Mouse (Mus musculus): Measurements from ENCODE around the gene Farsa. TPM values are rescaled to one million over a fixed set of nuclear protein-coding genes. Genes with fewer than 3 reads are reported as not detected.
"Not testable (repeated sequence)": the region's sequence is repeated elsewhere in the genome, so short reads cannot be mapped to it uniquely, and the experiment has no call there.

The Farsa gene
- polyA plus RNA-seq, 1 experiment from 2014 or later = 104 TPM

GRCm38 (mm10) chr8:84901071-84901470, 44.3 kb downstream of the Farsa start:
- Histone ChIP-seq H3K9me3 (ENCODE audit: control insufficient read depth, low read length) (no peaks in the 10 kb centered on the region), H3K4me1 (ENCODE audit: control insufficient read depth, insufficient read depth, low read length) (0 out of 2 replicates have a peak, but pooled peaks cover 2% of the 10 kb centered on the region), H3K9ac (ENCODE audit: low read length) (no peak overlapping the region), H3K27me3 (ENCODE audit: control insufficient read depth, insufficient read depth, low read length) (peaks cover 9% of the 10 kb centered on the region; the same call in 1 of the 2 replicates), H3K4me2 (ENCODE audit: low read depth) (no peak overlapping the region), H3K27ac (ENCODE audit: low read depth, low read length) (no peak overlapping the region), H3K4me3 (ENCODE audit: low read depth, low read length) (no peak overlapping the region), H3K36me3 (ENCODE audit: control insufficient read depth, insufficient read depth, low read length) (no peaks in the 10 kb centered on the region)
- DNase-seq (ENCODE audit: low spot score) = no peak
- WGBS = 57% methylated on average over 3 of the region's 4 CpGs
- ATAC-seq (ENCODE audit: insufficient read depth, low FRiP score, low TSS enrichment) = no peak

DNA sequence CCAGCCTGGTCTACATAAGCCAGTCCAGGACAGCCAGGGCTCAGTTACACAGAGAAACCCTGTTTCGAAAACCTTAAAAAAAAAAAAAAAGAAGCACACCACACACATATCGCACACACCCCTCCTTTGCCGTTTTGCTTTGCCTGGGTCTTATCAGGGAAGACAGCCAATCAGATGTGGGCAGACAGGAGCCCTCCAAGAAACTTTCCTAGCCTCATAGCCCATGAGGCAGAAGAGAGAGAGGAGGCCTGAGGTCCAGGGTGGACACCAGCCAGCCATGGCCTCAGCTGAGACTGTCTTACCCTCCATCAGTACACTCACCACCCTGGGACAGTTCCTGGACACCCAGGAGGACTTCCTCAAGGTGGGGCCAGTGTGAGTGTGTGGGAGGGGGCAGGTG, 45.0 kb downstream of the Farsa start, which contains the start of gene Klf1:
Gene Klf1 (plus strand): TSS at position 177 of the 400 bp plus-strand sequence.
- Histone ChIP-seq H3K9ac (ENCODE audit: low read length) (peak within 1 kb of the TSS; percentile 52), H3K4me2 (ENCODE audit: low read depth) (peak within 1 kb of the TSS; percentile 71), H3K36me3 (ENCODE audit: control insufficient read depth, insufficient read depth, low read length) (no peaks in the 10 kb centered on the region), H3K27me3 (ENCODE audit: control insufficient read depth, insufficient read depth, low read length) (peaks cover 9% of the 10 kb centered on the region; the same call in 1 of the 2 replicates), H3K4me1 (ENCODE audit: control insufficient read depth, insufficient read depth, low read length) (0 out of 2 replicates have a peak, but pooled peaks cover 2% of the 10 kb centered on the region), H3K9me3 (ENCODE audit: control insufficient read depth, low read length) (no peaks in the 10 kb centered on the region), H3K4me3 (ENCODE audit: low read depth, low read length) (peak within 1 kb of the TSS; percentile 44), H3K27ac (ENCODE audit: low read depth, low read length) (no peak within 1 kb of the TSS)
- WGBS = 76% methylated on average over 3 of the region's 3 CpGs
- no peak for ATAC-seq (ENCODE audit: insufficient read depth, low FRiP score, low TSS enrichment)
- DNase-seq (ENCODE audit: low spot score) = no peak

DNA sequence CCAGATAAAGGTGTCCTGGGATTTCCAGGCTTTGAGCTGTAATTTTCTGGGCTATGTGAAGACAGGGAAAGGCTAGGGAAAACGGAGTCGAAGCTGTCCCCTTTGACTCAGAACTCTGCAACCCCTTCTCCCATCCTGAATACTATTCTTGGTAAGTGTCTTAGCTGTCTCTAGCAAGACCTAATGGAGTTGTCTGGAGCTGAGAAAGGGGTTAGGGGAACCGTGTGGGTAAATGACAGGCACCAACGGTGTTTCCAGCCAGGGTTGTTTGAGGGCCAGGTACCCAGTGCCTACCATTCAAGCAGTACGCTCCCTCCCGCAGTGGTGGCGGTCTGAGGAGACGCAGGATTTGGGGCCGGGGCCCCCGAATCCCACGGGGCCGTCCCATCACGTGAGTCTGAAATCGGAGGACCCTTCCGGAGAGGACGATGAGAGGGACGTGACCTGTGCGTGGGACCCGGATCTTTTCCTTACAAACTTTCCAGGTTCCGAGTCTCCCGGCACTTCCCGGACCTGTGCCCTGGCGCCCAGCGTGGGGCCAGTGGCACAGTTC, 45.7 kb downstream of the Farsa start:
- H3K36me3 ChIP-seq (ENCODE audit: control insufficient read depth, insufficient read depth, low read length) = no peaks in the 10 kb centered on the region
- 0 out of 2 replicates have a peak, but pooled peaks cover 2% of the 10 kb centered on the region for H3K4me1 ChIP-seq (ENCODE audit: control insufficient read depth, insufficient read depth, low read length)
- no peaks in the 10 kb centered on the region for H3K9me3 ChIP-seq (ENCODE audit: control insufficient read depth, low read length)
- H3K4me2 ChIP-seq (ENCODE audit: low read depth) = peak overlapping the region; percentile 71
- H3K27ac ChIP-seq (ENCODE audit: low read depth, low read length) = no peak overlapping the region
- H3K4me3 ChIP-seq (ENCODE audit: low read depth, low read length) = peak overlapping the region; percentile 44
- peaks cover 9% of the 10 kb centered on the region; the same call in 1 of the 2 replicates for H3K27me3 ChIP-seq (ENCODE audit: control insufficient read depth, insufficient read depth, low read length)
- ATAC-seq (ENCODE audit: insufficient read depth, low FRiP score, low TSS enrichment) = no peak; the same call in 1 of the 2 replicates
- peak; percentile 46 for DNase-seq (ENCODE audit: low spot score)
- WGBS = 3% methylated on average over 24 of the region's 24 CpGs
- peak overlapping the region; percentile 52 for H3K9ac ChIP-seq (ENCODE audit: low read length)

GRCm38 (mm10) chr8:84902920-84903661, 46.3 kb downstream of the Farsa start:
- Histone ChIP-seq H3K36me3 (ENCODE audit: control insufficient read depth, insufficient read depth, low read length) (no peaks in the 10 kb centered on the region), H3K27me3 (ENCODE audit: control insufficient read depth, insufficient read depth, low read length) (peaks cover 9% of the 10 kb centered on the region; the same call in 1 of the 2 replicates), H3K9ac (ENCODE audit: low read length) (peak overlapping the region; percentile 52), H3K4me3 (ENCODE audit: low read depth, low read length) (peak overlapping the region; percentile 44), H3K27ac (ENCODE audit: low read depth, low read length) (no peak overlapping the region), H3K4me1 (ENCODE audit: control insufficient read depth, insufficient read depth, low read length) (0 out of 2 replicates have a peak, but pooled peaks cover 2% of the 10 kb centered on the region), H3K4me2 (ENCODE audit: low read depth) (peak overlapping the region; percentile 71), H3K9me3 (ENCODE audit: control insufficient read depth, low read length) (no peaks in the 10 kb centered on the region)
- under 1% methylated on average over 67 of the region's 68 CpGs for WGBS
- DNase-seq (ENCODE audit: low spot score) = peak; percentile 93
- peak; percentile 82 for ATAC-seq (ENCODE audit: insufficient read depth, low FRiP score, low TSS enrichment)

DNA sequence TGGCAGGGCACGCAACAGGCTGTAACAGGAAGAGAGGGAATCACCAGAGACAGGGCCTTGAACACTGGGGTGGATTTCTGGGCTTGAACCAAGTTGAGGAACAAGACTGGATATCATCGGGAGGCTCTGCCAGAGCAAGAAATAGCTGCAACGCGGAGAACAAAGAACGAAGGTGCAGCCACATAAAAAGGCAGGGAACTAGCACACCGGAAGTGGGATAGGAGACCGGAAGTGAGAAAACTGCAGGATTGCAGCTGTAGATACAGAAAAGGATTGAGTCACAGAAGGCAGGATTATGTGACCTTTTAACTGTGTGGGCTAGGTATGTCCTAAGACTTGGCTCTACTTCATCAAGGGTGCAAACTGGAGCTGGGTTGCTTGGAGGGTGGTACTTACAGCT, 47.6 kb downstream of the Farsa start:
- H3K27ac ChIP-seq (ENCODE audit: low read depth, low read length) = no peak overlapping the region
- DNase-seq (ENCODE audit: low spot score) (no peak), ATAC-seq (ENCODE audit: insufficient read depth, low FRiP score, low TSS enrichment) (no peak)
- no peak overlapping the region for H3K4me2 ChIP-seq (ENCODE audit: low read depth)
- no peak overlapping the region for H3K4me3 ChIP-seq (ENCODE audit: low read depth, low read length)
- H3K27me3 ChIP-seq (ENCODE audit: control insufficient read depth, insufficient read depth, low read length) = peaks cover 13% of the 10 kb centered on the region
- no peak overlapping the region for H3K9ac ChIP-seq (ENCODE audit: low read length)
- H3K4me1 ChIP-seq (ENCODE audit: control insufficient read depth, insufficient read depth, low read length) = 0 out of 2 replicates have a peak, but pooled peaks cover 2% of the 10 kb centered on the region
- H3K36me3 ChIP-seq (ENCODE audit: control insufficient read depth, insufficient read depth, low read length) = no peaks in the 10 kb centered on the region
- no peaks in the 10 kb centered on the region for H3K9me3 ChIP-seq (ENCODE audit: control insufficient read depth, low read length)
- WGBS = 91% methylated on average over 7 of the region's 7 CpGs

DNA sequence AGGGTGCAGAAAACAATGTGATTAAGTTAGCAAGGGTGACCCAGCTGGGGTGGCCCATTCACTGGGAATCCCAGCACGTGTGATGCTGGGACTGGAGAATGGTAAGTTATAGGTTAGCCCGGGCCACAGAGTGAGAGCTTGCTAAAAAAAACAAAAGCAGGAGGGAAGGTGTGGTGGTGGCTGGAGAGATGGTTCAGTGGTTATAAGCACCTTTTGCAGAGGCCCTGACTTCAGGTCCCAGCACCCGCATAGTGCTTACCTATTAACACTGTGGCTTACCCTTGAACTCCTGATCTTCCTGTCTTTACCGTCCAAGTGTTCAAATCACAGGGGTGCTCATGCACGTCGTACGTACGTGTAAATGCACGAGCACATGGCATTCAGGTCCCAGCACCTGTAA, 50.2 kb downstream of the Farsa start:
- no peak overlapping the region for H3K4me3 ChIP-seq (ENCODE audit: low read depth, low read length)
- no peak overlapping the region for H3K9ac ChIP-seq (ENCODE audit: low read length)
- no peaks in the 10 kb centered on the region for H3K36me3 ChIP-seq (ENCODE audit: control insufficient read depth, insufficient read depth, low read length)
- DNase-seq (ENCODE audit: low spot score) (no peak), ATAC-seq (ENCODE audit: insufficient read depth, low FRiP score, low TSS enrichment) (no peak)
- H3K27ac ChIP-seq (ENCODE audit: low read depth, low read length) = no peak overlapping the region
- H3K4me1 ChIP-seq (ENCODE audit: control insufficient read depth, insufficient read depth, low read length) = 0 out of 2 replicates have a peak, but pooled peaks cover 2% of the 10 kb centered on the region
- H3K9me3 ChIP-seq (ENCODE audit: control insufficient read depth, low read length) = no peaks in the 10 kb centered on the region
- H3K4me2 ChIP-seq (ENCODE audit: low read depth) = no peak overlapping the region
- WGBS = 93% methylated on average over 9 of the region's 9 CpGs
- peaks cover 34% of the 10 kb centered on the region for H3K27me3 ChIP-seq (ENCODE audit: control insufficient read depth, insufficient read depth, low read length)

- peaks cover 1% of the 10 kb centered on the region; the same call in 1 of the 2 replicates for H3K4me1 ChIP-seq (ENCODE audit: control insufficient read depth, insufficient read depth, low read length)
- 82% methylated on average over 8 of the region's 8 CpGs for WGBS
- DNase-seq (ENCODE audit: low spot score) (no peak), ATAC-seq (ENCODE audit: insufficient read depth, low FRiP score, low TSS enrichment) (no peak)
- H3K36me3 ChIP-seq (ENCODE audit: control insufficient read depth, insufficient read depth, low read length) = no peaks in the 10 kb centered on the region
- no peak overlapping the region for H3K27ac ChIP-seq (ENCODE audit: low read depth, low read length)
- no peak overlapping the region for H3K4me2 ChIP-seq (ENCODE audit: low read depth)
- H3K9ac ChIP-seq (ENCODE audit: low read length) = no peak overlapping the region
- peaks cover 34% of the 10 kb centered on the region for H3K27me3 ChIP-seq (ENCODE audit: control insufficient read depth, insufficient read depth, low read length)
- no peak overlapping the region for H3K4me3 ChIP-seq (ENCODE audit: low read depth, low read length)
- no peaks in the 10 kb centered on the region for H3K9me3 ChIP-seq (ENCODE audit: control insufficient read depth, low read length)
These were observed 50.7 kb downstream of the Farsa start for GRCm38 (mm10) chr8:84907493-84907892.

DNA sequence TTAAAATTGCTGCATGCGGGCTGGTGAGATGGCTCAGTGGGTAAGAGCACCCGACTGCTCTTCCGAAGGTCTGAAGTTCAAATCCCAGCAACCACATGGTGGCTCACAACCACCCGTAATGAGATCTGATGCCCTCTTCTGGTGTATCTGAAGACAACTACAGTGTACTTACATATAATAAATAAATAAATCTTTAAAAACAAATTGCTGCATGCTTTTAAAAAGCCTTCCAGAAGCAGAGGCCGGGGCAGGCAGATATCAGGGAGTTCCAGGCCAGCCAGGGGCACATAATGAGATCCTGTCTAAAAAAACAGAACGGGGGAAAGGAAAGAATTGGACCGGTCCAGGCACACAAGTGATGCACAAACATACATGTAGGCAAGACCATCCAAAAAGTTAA, 51.2 kb downstream of the Farsa start:
- H3K4me1 ChIP-seq (ENCODE audit: control insufficient read depth, insufficient read depth, low read length); H3K36me3 ChIP-seq (ENCODE audit: control insufficient read depth, insufficient read depth, low read length); H3K9me3 ChIP-seq (ENCODE audit: control insufficient read depth, low read length); DNase-seq (ENCODE audit: low spot score); H3K27ac ChIP-seq (ENCODE audit: low read depth, low read length); H3K9ac ChIP-seq (ENCODE audit: low read length): not testable (repeated sequence)
- Histone ChIP-seq H3K4me2 (ENCODE audit: low read depth) (peak overlapping the region; percentile 78), H3K27me3 (ENCODE audit: control insufficient read depth, insufficient read depth, low read length) (peaks cover 39% of the 10 kb centered on the region), H3K4me3 (ENCODE audit: low read depth, low read length) (peak overlapping the region; percentile 42; the same call in 1 of the 2 replicates)
- ATAC-seq (ENCODE audit: insufficient read depth, low FRiP score, low TSS enrichment) = 0 out of 2 replicates have a peak, but pooled peaks have one; percentile 9
- 33% methylated on average over 6 of the region's 7 CpGs for WGBS

Measured in neural tube, embryonic 11.5 days (tissue).